Mouse (Mus musculus) MEL (cell line): Measurements from ENCODE around the gene Gm11444. TPM values are rescaled to one million over a fixed set of nuclear protein-coding genes. Genes with fewer than 3 reads are reported as not detected.

ENCODE experiments used
- DNase-seq: peaks from one replicate; pipeline ENCODE4 v3.0.0; 2011; ENCODE audit warnings: low read depth, low spot score
- H3K27ac ChIP-seq: 2 replicates; pipeline ENCODE4 v1.5.1; 2012; ENCODE audit warnings: low read depth, mild to moderate bottlenecking, control low read depth, low read length, moderate library complexity; ENCODE audit not compliant: control insufficient read depth
- H3K27me3 ChIP-seq, 2 experiments: fragments of 150-350 bp in 1 of 2; sonication (generic) in 1 of 2; 2 replicates each; pipeline ENCODE4 v1.6.1; 2012; ENCODE audit warnings: low read length in 2 of 2, mild to moderate bottlenecking in 2 of 2, improper control_type of control experiment in 1 of 2, moderate library complexity in 1 of 2; ENCODE audit not compliant: insufficient read depth in 2 of 2, control insufficient read depth in 1 of 2
- H3K36me3 ChIP-seq, 2 experiments: 2 replicates each; pipeline ENCODE4 v1.6.1; 2012 to 2014; ENCODE audit warnings: low read length in 2 of 2, improper control_type of control experiment in 1 of 2, inconsistent platforms in 1 of 2, mild to moderate bottlenecking in 1 of 2; ENCODE audit not compliant: insufficient read depth in 2 of 2, control insufficient read depth in 1 of 2
- H3K4me1 ChIP-seq, 2 experiments: fragments of 150-350 bp in 1 of 2; sonication (generic) in 1 of 2; 2 replicates each; pipeline ENCODE4 v1.6.1; 2012; ENCODE audit warnings: low read length in 2 of 2, improper control_type of control experiment in 1 of 2, mild to moderate bottlenecking in 1 of 2; ENCODE audit not compliant: insufficient read depth in 2 of 2, control insufficient read depth in 1 of 2
- H3K4me3 ChIP-seq, 2 experiments: fragments of 150-350 bp in 1 of 2; sonication (generic) in 1 of 2; 2 replicates each; pipeline ENCODE4 v1.5.1; 2012; ENCODE audit warnings: low read depth in 2 of 2, low read length in 2 of 2, mild to moderate bottlenecking in 2 of 2, moderate library complexity in 2 of 2, control low read depth in 1 of 2, improper control_type of control experiment in 1 of 2; ENCODE audit not compliant: control insufficient read depth in 1 of 2, insufficient read depth in 1 of 2
- H3K79me2 ChIP-seq: 2 replicates; pipeline ENCODE4 v1.6.1; 2012; ENCODE audit warnings: mild to moderate bottlenecking, low read length, moderate library complexity; ENCODE audit not compliant: control insufficient read depth, poor library complexity, insufficient read depth
- H3K9ac ChIP-seq: 2 replicates; pipeline ENCODE4 v1.6.1; 2012; ENCODE audit warnings: low read depth, mild to moderate bottlenecking, control low read depth, low read length, moderate library complexity; ENCODE audit not compliant: control insufficient read depth, poor library complexity, severe bottlenecking
- H3K9me3 ChIP-seq: fragments of 150-350 bp; sonication (generic); replicated peaks from 2 replicates; pipeline ENCODE4 v1.6.1; 2012; ENCODE audit warnings: mild to moderate bottlenecking, low read length, improper control_type of control experiment, moderate library complexity; ENCODE audit not compliant: insufficient read depth
- CHD2 ChIP-seq: IDR thresholded peaks from 2 replicates; pipeline ENCODE4 v1.6.1; 2011; ENCODE audit warnings: low read length, improper control_type of control experiment
- CTCF ChIP-seq, 3 experiments: IDR thresholded peaks in 2 of 3; conservative IDR thresholded peaks in 1 of 3; 2 replicates each; pipeline ENCODE4 v1.5.1; 2011 to 2012; ENCODE audit warnings: low read length in 3 of 3, low read depth in 2 of 3, mild to moderate bottlenecking in 2 of 3, improper control_type of control experiment in 1 of 3, inconsistent platforms in 1 of 3, mixed read lengths in 1 of 3, moderate library complexity in 1 of 3; ENCODE audit not compliant: control insufficient read depth in 1 of 3, insufficient read depth in 1 of 3, poor library complexity in 1 of 3, severe bottlenecking in 1 of 3
- E2F4 ChIP-seq: IDR thresholded peaks from 2 replicates; pipeline ENCODE4 v1.6.1; 2011; ENCODE audit warnings: low read depth, low read length, improper control_type of control experiment, borderline replicate concordance
- ELF1 ChIP-seq: IDR thresholded peaks from 2 replicates; pipeline ENCODE4 v1.6.1; 2014; ENCODE audit warnings: low read depth, mild to moderate bottlenecking, inconsistent platforms, low read length, improper control_type of control experiment, moderate library complexity
- EP300 ChIP-seq, 2 experiments: IDR thresholded peaks; 2 replicates each; pipeline ENCODE4 v1.6.1; 2011; ENCODE audit warnings: improper control_type of control experiment in 2 of 2, low read length in 2 of 2, low read depth in 1 of 2, mild to moderate bottlenecking in 1 of 2
- ETS1 ChIP-seq: IDR thresholded peaks from 2 replicates; pipeline ENCODE4 v1.6.1; 2012; ENCODE audit warnings: low read depth, mild to moderate bottlenecking, inconsistent platforms, low read length, improper control_type of control experiment, moderate library complexity
- GABPA ChIP-seq: IDR thresholded peaks from 2 replicates; pipeline ENCODE4 v1.6.1; 2012; ENCODE audit warnings: low read depth, mild to moderate bottlenecking, inconsistent platforms, low read length, improper control_type of control experiment, moderate library complexity
- HCFC1 ChIP-seq: IDR thresholded peaks from 2 replicates; pipeline ENCODE4 v1.6.1; 2012; ENCODE audit warnings: low read depth, mild to moderate bottlenecking, inconsistent platforms, low read length, improper control_type of control experiment, moderate library complexity
- KAT2A ChIP-seq: conservative IDR thresholded peaks from 2 replicates; pipeline ENCODE4 v1.6.1; 2012; ENCODE audit warnings: low read depth, low read length, improper control_type of control experiment, inconsistent platforms
- MAX ChIP-seq: IDR thresholded peaks from 2 replicates; pipeline ENCODE4 v1.6.1; 2011; ENCODE audit warnings: low read length, improper control_type of control experiment
- MEF2A ChIP-seq: IDR thresholded peaks from 2 replicates; pipeline ENCODE4 v1.6.1; 2014; ENCODE audit warnings: low read depth, mild to moderate bottlenecking, inconsistent platforms, low read length, improper control_type of control experiment; ENCODE audit not compliant: poor library complexity, insufficient replicate concordance, severe bottlenecking; ENCODE audit errors: extremely low read depth
- MYC ChIP-seq: IDR thresholded peaks from 2 replicates; pipeline ENCODE4 v1.6.1; 2011; ENCODE audit warnings: low read depth, mild to moderate bottlenecking, low read length, improper control_type of control experiment, moderate library complexity
- POLR2AphosphoS2 ChIP-seq: IDR thresholded peaks from 2 replicates; pipeline ENCODE4 v1.6.1; 2011; ENCODE audit warnings: low read length, improper control_type of control experiment
- RAD21 ChIP-seq: IDR thresholded peaks from 2 replicates; pipeline ENCODE4 v1.6.1; 2011; ENCODE audit warnings: mild to moderate bottlenecking, low read depth, low read length, improper control_type of control experiment
- RCOR1 ChIP-seq: IDR thresholded peaks from 2 replicates; pipeline ENCODE4 v1.6.1; 2012; ENCODE audit warnings: low read depth, mild to moderate bottlenecking, inconsistent platforms, low read length, improper control_type of control experiment
- SIN3A ChIP-seq: IDR thresholded peaks from 2 replicates; pipeline ENCODE4 v1.6.1; 2012; ENCODE audit warnings: low read length, improper control_type of control experiment, inconsistent platforms
- SMC3 ChIP-seq: IDR thresholded peaks from 2 replicates; pipeline ENCODE4 v1.6.1; 2011; ENCODE audit warnings: low read depth, low read length, improper control_type of control experiment
- TAL1 ChIP-seq: IDR thresholded peaks from 2 replicates; pipeline ENCODE4 v1.6.1; 2012; ENCODE audit warnings: mild to moderate bottlenecking, inconsistent platforms, low read length, moderate library complexity, mixed read lengths
- UBTF ChIP-seq: IDR thresholded peaks from 2 replicates; pipeline ENCODE4 v1.6.1; 2012; ENCODE audit warnings: low read depth, mild to moderate bottlenecking, inconsistent platforms, low read length, improper control_type of control experiment, moderate library complexity, borderline replicate concordance; ENCODE audit not compliant: insufficient read depth
- USF1 ChIP-seq: IDR thresholded peaks from 2 replicates; pipeline ENCODE4 v1.6.1; 2014; ENCODE audit warnings: low read depth, mild to moderate bottlenecking, inconsistent platforms, low read length, improper control_type of control experiment, moderate library complexity
- USF2 ChIP-seq, 2 experiments: IDR thresholded peaks; 2 replicates each; pipeline ENCODE4 v1.6.1; 2011 to 2012; ENCODE audit warnings: improper control_type of control experiment in 2 of 2, low read length in 2 of 2, borderline replicate concordance in 1 of 2, inconsistent platforms in 1 of 2, low read depth in 1 of 2, mild to moderate bottlenecking in 1 of 2; ENCODE audit not compliant: insufficient read depth in 1 of 2
- ZC3H11A ChIP-seq: IDR thresholded peaks from 2 replicates; pipeline ENCODE4 v1.6.1; 2012; ENCODE audit warnings: low read depth, mild to moderate bottlenecking, inconsistent platforms, low read length, improper control_type of control experiment
- ZKSCAN1 ChIP-seq: IDR thresholded peaks from 2 replicates; pipeline ENCODE4 v1.6.1; 2012; ENCODE audit warnings: low read depth, mild to moderate bottlenecking, inconsistent platforms, low read length, improper control_type of control experiment, moderate library complexity
- ZMIZ1 ChIP-seq: IDR thresholded peaks from 2 replicates; pipeline ENCODE4 v1.6.1; 2012; ENCODE audit warnings: low read depth, mild to moderate bottlenecking, inconsistent platforms, low read length, improper control_type of control experiment, moderate library complexity
- polyA plus RNA-seq, 2 experiments: library from polyadenylated mRNA; stranded (reverse) in 1 of 2; unstranded in 1 of 2; fragments of >175 nt in 1 of 2; fragments of >200 nt in 1 of 2; gene quantifications; 2 replicates each; pipeline versions ENCODE4 v1.2.1 to v1.2.4; 2012; ENCODE audit warnings: low replicate concordance in 2 of 2, low read depth in 1 of 2; ENCODE audit not compliant: insufficient read length in 2 of 2, insufficient read depth in 1 of 2, missing spikeins in 1 of 2
- total RNA-seq: library from RNA; depleted of rRNA; stranded (reverse); fragments of 300-350 nt; gene quantifications from 2 replicates; pipeline ENCODE4 v1.2.3, GENCODE M21; 2012

Gm11444 gene
- total and polyA plus RNA-seq, 3 experiments, result 0.21 TPM; not detected in 2

DNA sequence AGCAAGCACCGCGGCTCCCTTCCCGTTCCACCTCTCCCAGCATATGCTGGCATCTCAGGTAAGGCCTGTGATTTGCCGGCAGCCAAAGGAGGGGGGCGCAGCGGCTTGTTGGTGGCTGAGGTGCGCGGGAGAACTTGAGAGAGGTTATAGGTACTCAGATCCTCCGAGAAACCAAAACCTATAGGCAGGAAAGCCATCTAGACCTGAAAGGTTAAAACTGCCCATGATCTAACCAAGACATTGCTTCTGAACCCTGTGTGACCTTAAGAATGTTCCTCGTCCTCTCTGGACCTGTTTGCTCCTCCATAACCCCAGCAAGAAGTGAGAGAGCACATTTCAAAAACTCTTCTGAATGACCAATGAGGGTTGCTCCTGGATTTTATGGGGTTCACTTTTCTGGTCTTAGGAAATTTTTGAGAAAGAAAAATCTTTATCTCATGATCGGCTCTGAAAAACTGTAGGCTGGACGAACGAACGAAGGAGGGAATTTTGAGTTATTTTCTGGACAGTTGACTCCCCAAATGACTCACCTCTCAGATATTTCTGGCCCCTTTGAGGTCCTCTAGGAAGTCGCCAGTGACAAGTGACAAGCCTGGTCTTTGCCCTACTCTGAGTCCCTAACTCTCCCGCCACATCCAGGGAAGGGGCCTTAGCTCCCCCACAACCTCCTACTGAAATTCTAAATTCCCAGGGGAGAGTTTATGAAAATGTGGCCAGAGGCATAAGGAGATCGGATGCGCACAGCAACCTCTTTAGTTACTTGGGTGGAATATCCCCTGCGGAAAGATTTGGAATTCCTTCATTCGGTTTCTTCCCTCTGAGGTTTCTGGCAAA lies 11.5 kb downstream of the Gm11444 start:
- no peaks in the 10 kb centered on the region for H3K27me3 ChIP-seq
- no peaks in the 10 kb centered on the region for H3K36me3 ChIP-seq
- H3K79me2 ChIP-seq, result no peaks in the 10 kb centered on the region; the same call in 1 of the 2 replicates
- H3K4me1 ChIP-seq, result no peaks in the 10 kb centered on the region
- no peak for DNase-seq
- H3K27ac ChIP-seq, result no peak overlapping the region
- TF ChIP-seq USF1 (no peak), ZMIZ1 (no peak), KAT2A (no peak), HCFC1 (no peak), ETS1 (no peak), CHD2 (no peak), UBTF (no peak), SMC3 (no peak), CTCF (IDR thresholded peaks at IDR 0.05 in 2 of 3, conservative IDR thresholded peaks at IDR 0.05 in 1 of 3; ENCODE audit: control insufficient read depth in 1 of 3, insufficient read depth in 1 of 3, low read depth in 2 of 3, low read length in 3 of 3, poor library complexity in 1 of 3, severe bottlenecking in 1 of 3) (no peak), MEF2A (no peak)
- TF ChIP-seq, all 39 proteins: peak for 0
- Histone ChIP-seq H3K9me3 (no peaks in the 10 kb centered on the region), H3K4me3 (no peak overlapping the region), H3K9ac (no peak overlapping the region)

DNA sequence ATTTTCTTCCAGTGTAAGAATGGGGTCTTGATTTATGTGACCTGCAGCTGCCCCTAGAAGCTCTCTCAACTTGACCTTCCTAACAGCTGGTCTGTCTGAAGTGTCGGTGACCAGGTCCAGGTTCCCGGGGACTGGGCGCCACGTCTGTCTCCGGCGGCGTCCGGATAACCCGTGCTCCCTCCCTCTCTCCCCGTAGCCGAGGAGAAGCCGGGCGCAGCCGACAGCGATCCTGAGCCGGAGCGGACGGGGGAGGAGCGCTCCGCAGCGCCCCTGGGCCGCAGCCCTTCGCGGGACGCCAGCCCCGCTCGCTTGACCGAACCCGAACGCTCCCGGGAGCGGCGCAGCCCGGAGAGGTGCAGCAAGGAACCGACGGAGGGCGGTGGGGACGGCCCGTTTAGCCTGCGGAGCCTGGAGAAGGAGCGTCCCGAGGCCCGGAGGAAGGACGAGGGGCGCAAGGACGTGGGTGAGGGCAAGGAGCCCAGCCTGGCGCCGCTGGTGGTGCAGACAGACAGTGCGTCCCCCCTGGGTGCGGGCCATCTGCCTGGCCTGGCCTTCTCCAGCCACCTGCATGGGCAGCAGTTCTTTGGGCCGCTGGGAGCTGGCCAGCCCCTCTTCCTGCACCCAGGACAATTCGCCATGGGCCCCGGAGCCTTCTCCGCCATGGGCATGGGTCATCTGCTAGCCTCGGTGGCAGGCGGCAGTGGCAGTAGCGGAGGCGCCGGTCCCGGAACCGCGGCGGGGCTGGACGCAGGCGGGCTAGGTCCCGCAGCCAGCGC lies 12.3 kb downstream of the Gm11444 start:
- DNase-seq, result no peak
- Histone ChIP-seq H3K27ac (no peak overlapping the region), H3K9ac (no peak overlapping the region)
- TF ChIP-seq KAT2A (no peak), ZC3H11A (no peak)
- TF ChIP-seq, all 39 proteins: peak for 0
- no peaks in the 10 kb centered on the region for H3K36me3 ChIP-seq
- H3K79me2 ChIP-seq, result no peaks in the 10 kb centered on the region; the same call in 1 of the 2 replicates
- H3K27me3 ChIP-seq, result no peaks in the 10 kb centered on the region
- H3K9me3 ChIP-seq, result no peaks in the 10 kb centered on the region
- no peak overlapping the region for H3K4me3 ChIP-seq
- no peaks in the 10 kb centered on the region for H3K4me1 ChIP-seq

GRCm38 (mm10) chr11:85837291-85837647 lies 12.9 kb downstream of the Gm11444 start:
- no peaks in the 10 kb centered on the region for H3K27me3 ChIP-seq
- no peaks in the 10 kb centered on the region for H3K4me1 ChIP-seq
- no peak for DNase-seq
- no peak overlapping the region for H3K27ac ChIP-seq
- H3K79me2 ChIP-seq, result no peaks in the 10 kb centered on the region; the same call in 1 of the 2 replicates
- H3K4me3 ChIP-seq, result no peak overlapping the region
- no peaks in the 10 kb centered on the region for H3K36me3 ChIP-seq
- H3K9ac ChIP-seq, result no peak overlapping the region
- no peaks in the 10 kb centered on the region for H3K9me3 ChIP-seq
- TF ChIP-seq CHD2 (no peak), RAD21 (no peak), ZKSCAN1 (no peak), SIN3A (no peak), GABPA (no peak), E2F4 (no peak), MYC (no peak), USF2 (IDR thresholded peaks at IDR 0.05; ENCODE audit: borderline replicate concordance in 1 of 2, insufficient read depth in 1 of 2, low read depth in 1 of 2, low read length in 2 of 2) (no peak), ELF1 (no peak), MAX (no peak), EP300 (IDR thresholded peaks at IDR 0.05; ENCODE audit: low read depth in 1 of 2, low read length in 2 of 2) (no peak), POLR2AphosphoS2 (no peak), KAT2A (no peak), ZC3H11A (no peak), TAL1 (no peak), RCOR1 (no peak)
